Mouse (Mus musculus) ovary, postnatal 36 days (tissue): ENCODE results near the gene Arl13a.
"Not testable (repeated sequence)": the region's sequence is repeated elsewhere in the genome, so short reads cannot be mapped to it uniquely, and the experiment has no call there.

Source experiments
- DNase-seq: peaks from one replicate; pipeline ENCODE4 v3.0.0; 2022; ENCODE audit warnings: low spot score, mixed read lengths

Gene Arl13a

GRCm38 (mm10) chrX:134187201-134187600 lies at the start of gene Arl13a:
Gene Arl13a (plus strand): TSS chrX:134187501.
- DNase-seq = not testable (repeated sequence)

GRCm38 (mm10) chrX:134140024-134140423 lies 47.3 kb upstream of the Arl13a start:
- DNase-seq = no peak

GRCm38 (mm10) chrX:134141551-134141950 lies 45.8 kb upstream of the Arl13a start:
- no peak for DNase-seq

- DNase-seq = no peak
These were observed 45.3 kb upstream of the Arl13a start for GRCm38 (mm10) chrX:134141986-134142385.

- DNase-seq = no peak
These were observed 29.1 kb upstream of the Arl13a start for GRCm38 (mm10) chrX:134158151-134158550.

- DNase-seq = no peak
These were observed 26.9 kb upstream of the Arl13a start for GRCm38 (mm10) chrX:134160442-134160841.

GRCm38 (mm10) chrX:134162043-134162720 lies 25.1 kb upstream of the Arl13a start, which contains the start of gene Xkrx:
Gene Xkrx (minus strand): TSS chrX:134162076.
- no peak for DNase-seq

- no peak for DNase-seq
These were observed 24.5 kb upstream of the Arl13a start for GRCm38 (mm10) chrX:134162826-134163225.

GRCm38 (mm10) chrX:134163484-134163883 lies 23.8 kb upstream of the Arl13a start:
- no peak for DNase-seq

- no peak for DNase-seq
These were observed 16.7 kb upstream of the Arl13a start for GRCm38 (mm10) chrX:134170584-134170983.

GRCm38 (mm10) chrX:134174699-134175098 lies 12.6 kb upstream of the Arl13a start:
- no peak for DNase-seq

GRCm38 (mm10) chrX:134208491-134208890 lies 21.2 kb downstream of the Arl13a start:
- no peak for DNase-seq

GRCm38 (mm10) chrX:134211151-134211642 lies 23.9 kb downstream of the Arl13a start:
- DNase-seq = no peak

- no peak for DNase-seq
These were observed 30.9 kb downstream of the Arl13a start for GRCm38 (mm10) chrX:134218161-134218560.

GRCm38 (mm10) chrX:134220618-134221017 lies 33.3 kb downstream of the Arl13a start:
- DNase-seq = no peak

GRCm38 (mm10) chrX:134221856-134222255 lies 34.6 kb downstream of the Arl13a start, which contains the start of gene Nox1:
Gene Nox1 (minus strand): TSS chrX:134221956.
- no peak for DNase-seq

GRCm38 (mm10) chrX:134233048-134233447 lies 45.7 kb downstream of the Arl13a start:
- no peak for DNase-seq

GRCm38 (mm10) chrX:134238266-134238665 lies 51.0 kb downstream of the Arl13a start:
- DNase-seq = no peak

GRCm38 (mm10) chrX:134245946-134246345 lies 58.6 kb downstream of the Arl13a start:
- no peak for DNase-seq

GRCm38 (mm10) chrX:134248202-134248601 lies 60.9 kb downstream of the Arl13a start:
- DNase-seq = peak; percentile 59
